Mouse (Mus musculus) olfactory bulb, adult 2 months (tissue): ENCODE measurements around the gene Glb1.

Experiments used
- CTCF ChIP-seq: fragments of 200-500 bp; IDR thresholded peaks from 2 replicates; pipeline ENCODE4 v1.5.1; 2012; ENCODE audit warnings: low read depth, mild to moderate bottlenecking, low read length, moderate library complexity; ENCODE audit not compliant: insufficient read depth
- POLR2A ChIP-seq: fragments of 200-500 bp; IDR thresholded peaks from 2 replicates; pipeline ENCODE4 v1.6.1; 2012; ENCODE audit warnings: mild to moderate bottlenecking, low read depth, low read length, moderate library complexity; ENCODE audit not compliant: insufficient read depth

- no peak for TF ChIP-seq POLR2A
- TF ChIP-seq CTCF, result no peak
Observed at GRCm38 (mm10) chr9:114384691-114385090, 16.2 kb upstream of the Glb1 start.
